ENCODE assay signal across 16 mouse cellular contexts in genomic region chrX:58015336-58015945, GRCm38 (mm10). TPM values are rescaled to one million over a fixed set of nuclear protein-coding genes. Genes with fewer than 3 reads are reported as not detected.
DNase-seq lines count a peak whose midpoint lies in the region; ATAC-seq and TF ChIP-seq lines count a peak whose summit lies in the region.
"Had no signal": no experiment of that assay in that cellular context is flagged by ENCODE, and none has a peak within 500 bp of the region (broad histone marks: within the 10 kb centered on the region; RNA-seq: fewer than 3 reads in every experiment).

No protein-coding gene starts in this region.

- no peaks in the 10 kb centered on the region for H3K36me3 ChIP-seq in forebrain, embryonic 10.5 days (replicated peaks)
- H3K36me3 ChIP-seq in forebrain, embryonic 16.5 days (ENCODE audit: control insufficient read depth, insufficient read depth) = no peaks in the 10 kb centered on the region
- no peaks in the 10 kb centered on the region for H3K36me3 ChIP-seq in embryonic facial prominence, embryonic 10.5 days (replicated peaks)
- H3K36me3 ChIP-seq in hindbrain, embryonic 16.5 days (ENCODE audit: control insufficient read depth, insufficient read depth, low read length) = no peaks in the 10 kb centered on the region
- no peaks in the 10 kb centered on the region for H3K36me3 ChIP-seq in midbrain, postnatal 0 days (ENCODE audit: insufficient read depth, low read length)
- no peaks in the 10 kb centered on the region for H3K36me3 ChIP-seq in kidney, adult 2 months (ENCODE audit: control insufficient read depth, insufficient read depth, low read length)
- H3K36me3 ChIP-seq: kidney, embryonic 15.5 days had no signal

- H3K4me2 ChIP-seq in forebrain, embryonic 16.5 days (ENCODE audit: low read length) = no peak overlapping the region; the same call in 1 of the 2 replicates
- H3K4me2 ChIP-seq in hindbrain, embryonic 16.5 days (ENCODE audit: low read length) = peak overlapping the region; percentile 35
- peak overlapping the region; percentile 20; the same call in 1 of the 2 replicates for H3K4me2 ChIP-seq in midbrain, postnatal 0 days (ENCODE audit: low read depth, low read length, poor library complexity, severe bottlenecking)
- H3K4me2 ChIP-seq: kidney, embryonic 15.5 days had no signal

- H3K9me3 ChIP-seq in forebrain, embryonic 10.5 days = no peaks in the 10 kb centered on the region
- H3K9me3 ChIP-seq in forebrain, embryonic 16.5 days (ENCODE audit: control insufficient read depth, low read length) = no peaks in the 10 kb centered on the region
- no peaks in the 10 kb centered on the region for H3K9me3 ChIP-seq in embryonic facial prominence, embryonic 10.5 days
- no peaks in the 10 kb centered on the region for H3K9me3 ChIP-seq in hindbrain, embryonic 16.5 days (ENCODE audit: control insufficient read depth, low read length)
- no peaks in the 10 kb centered on the region for H3K9me3 ChIP-seq in midbrain, postnatal 0 days (ENCODE audit: low read length)
- H3K9me3 ChIP-seq: kidney, embryonic 15.5 days had no signal

- DNase-seq in forebrain, embryonic 10.5 days (ENCODE audit: extremely low spot score, low spot score) = peak; percentile 31
- DNase-seq in embryonic facial prominence, embryonic 10.5 days (ENCODE audit: low spot score) = peak; percentile 42
- DNase-seq in midbrain, postnatal 0 days (ENCODE audit: low spot score) = no peak
- no peak for DNase-seq in kidney, adult 2 months
- no peak for DNase-seq in gastrocnemius, postnatal 25 days
- no peak for DNase-seq in layer of hippocampus, adult 8-10 months (ENCODE audit: low spot score in 2 of 2)
- DNase-seq: adrenal gland, postnatal 14 days; cerebellum, adult 9-10 months; heart, adult 11 months had no signal

- no peak for ATAC-seq in forebrain, embryonic 16.5 days
- ATAC-seq in hindbrain, embryonic 16.5 days = no peak
- no peak for ATAC-seq in midbrain, postnatal 0 days (ENCODE audit: low FRiP score)
- ATAC-seq: lung, postnatal 0 days had no signal

- peak overlapping the region; percentile 28 for H3K4me3 ChIP-seq in forebrain, embryonic 10.5 days
- H3K4me3 ChIP-seq in forebrain, embryonic 16.5 days (replicated peaks; ENCODE audit: low read length) = no peak overlapping the region
- H3K4me3 ChIP-seq in embryonic facial prominence, embryonic 10.5 days = no peak overlapping the region
- peak overlapping the region; percentile 6; the same call in 1 of the 2 replicates for H3K4me3 ChIP-seq in hindbrain, embryonic 16.5 days (ENCODE audit: low read length)
- H3K4me3 ChIP-seq in midbrain, postnatal 0 days (ENCODE audit: low read depth, low read length) = no peak overlapping the region
- no peak overlapping the region for H3K4me3 ChIP-seq in kidney, adult 2 months (ENCODE audit: insufficient read depth, low read depth, low read length)
- H3K4me3 ChIP-seq: erythroblast, embryonic 14.5 days; kidney, embryonic 15.5 days; myocyte had no signal

- WGBS in forebrain, embryonic 10.5 days = 27% methylated on average over 29 of the region's 29 CpGs
- WGBS in forebrain, embryonic 16.5 days = 25% methylated on average over 29 of the region's 29 CpGs
- 20% methylated on average over 29 of the region's 29 CpGs for WGBS in embryonic facial prominence, embryonic 10.5 days
- WGBS in hindbrain, embryonic 16.5 days = 16% methylated on average over 29 of the region's 29 CpGs
- WGBS in midbrain, postnatal 0 days = 26% methylated on average over 29 of the region's 29 CpGs
- WGBS in kidney, adult 2 months = 2% methylated on average over 29 of the region's 29 CpGs

- TF ChIP-seq POLR2A in kidney, adult 2 months (IDR thresholded peaks at IDR 0.05; ENCODE audit: low read depth, low read length) = no peak

- H3K27me3 ChIP-seq in forebrain, embryonic 10.5 days (ENCODE audit: poor library complexity, severe bottlenecking) = peaks cover 72% of the 10 kb centered on the region
- H3K27me3 ChIP-seq in forebrain, embryonic 16.5 days (replicated peaks; ENCODE audit: control insufficient read depth, insufficient read depth, low read length) = peaks cover 9% of the 10 kb centered on the region; the same call in 1 of the 2 replicates
- H3K27me3 ChIP-seq in embryonic facial prominence, embryonic 10.5 days (replicated peaks; ENCODE audit: low read depth, poor library complexity, severe bottlenecking) = peaks cover 82% of the 10 kb centered on the region
- peaks cover 5% of the 10 kb centered on the region; the same call in 1 of the 2 replicates for H3K27me3 ChIP-seq in hindbrain, embryonic 16.5 days (replicated peaks; ENCODE audit: control insufficient read depth, insufficient read depth, low read length)
- 0 out of 2 replicates have a peak, but pooled peaks cover 4% of the 10 kb centered on the region for H3K27me3 ChIP-seq in midbrain, postnatal 0 days (ENCODE audit: insufficient read depth, low read length)
- H3K27me3 ChIP-seq in kidney, adult 2 months (replicated peaks; ENCODE audit: control insufficient read depth, insufficient read depth, low read length) = no peaks in the 10 kb centered on the region; the same call in 1 of the 2 replicates

- peak overlapping the region; percentile 63; the same call in 1 of the 2 replicates for H3K27ac ChIP-seq in forebrain, embryonic 10.5 days
- H3K27ac ChIP-seq in forebrain, embryonic 16.5 days (ENCODE audit: low read length) = no peak overlapping the region
- no peak overlapping the region for H3K27ac ChIP-seq in embryonic facial prominence, embryonic 10.5 days (replicated peaks)
- no peak overlapping the region for H3K27ac ChIP-seq in hindbrain, embryonic 16.5 days (ENCODE audit: low read depth, low read length)
- no peak overlapping the region for H3K27ac ChIP-seq in midbrain, postnatal 0 days (ENCODE audit: low read depth, low read length)
- no peak overlapping the region for H3K27ac ChIP-seq in kidney, adult 2 months (ENCODE audit: insufficient read depth, low read depth, low read length)
- H3K27ac ChIP-seq: kidney, embryonic 15.5 days had no signal

- H3K9ac ChIP-seq in forebrain, embryonic 16.5 days (replicated peaks; ENCODE audit: low read depth, low read length) = no peak overlapping the region
- no peak overlapping the region for H3K9ac ChIP-seq in hindbrain, embryonic 16.5 days (ENCODE audit: low read depth, low read length)
- no peak overlapping the region for H3K9ac ChIP-seq in midbrain, postnatal 0 days (replicated peaks; ENCODE audit: low read length, poor library complexity, severe bottlenecking)
- H3K9ac ChIP-seq: kidney, embryonic 15.5 days had no signal

- TF ChIP-seq CTCF in midbrain, postnatal 0 days (IDR thresholded peaks at IDR 0.05) = no peak
- TF ChIP-seq CTCF in kidney, adult 2 months (conservative IDR thresholded peaks at IDR 0.05; ENCODE audit: insufficient read depth, insufficient read length, low read depth, low read length) = no peak

- peaks cover 49% of the 10 kb centered on the region for H3K4me1 ChIP-seq in forebrain, embryonic 10.5 days
- H3K4me1 ChIP-seq in forebrain, embryonic 16.5 days (replicated peaks; ENCODE audit: control insufficient read depth, insufficient read depth, low read length) = 0 out of 2 replicates have a peak, but pooled peaks cover 3% of the 10 kb centered on the region
- H3K4me1 ChIP-seq in embryonic facial prominence, embryonic 10.5 days = no peaks in the 10 kb centered on the region
- no peaks in the 10 kb centered on the region for H3K4me1 ChIP-seq in hindbrain, embryonic 16.5 days (ENCODE audit: control insufficient read depth, insufficient read depth, low read depth, low read length)
- H3K4me1 ChIP-seq in midbrain, postnatal 0 days (ENCODE audit: insufficient read depth, low read length) = no peaks in the 10 kb centered on the region
- H3K4me1 ChIP-seq in kidney, adult 2 months (ENCODE audit: control insufficient read depth, insufficient read depth, low read length) = no peaks in the 10 kb centered on the region

RNA-seq across cellular contexts. Expression of gene Zic3, which starts 7.1 kb away (rescaled TPM):
- polyA plus RNA-seq in forebrain, embryonic 10.5 days (2016; fragmentation: Nextera tagmentation; extraction: Ambion mirVana) = 20.3 and 29.0 TPM in 2 replicates
- 10.9 and 13.8 TPM in 2 replicates for polyA plus RNA-seq in forebrain, embryonic 16.5 days (2015; fragmentation: Nextera tagmentation; extraction: Ambion mirVana)
- 5.4 and 5.9 TPM in 2 replicates for polyA plus RNA-seq in embryonic facial prominence, embryonic 10.5 days (2016; fragmentation: Nextera tagmentation; extraction: Ambion mirVana)
- 15.8 and 20.5 TPM in 2 replicates for polyA plus RNA-seq in hindbrain, embryonic 16.5 days (2015; fragmentation: Nextera tagmentation; extraction: Ambion mirVana)
- 14.4 and 17.7 TPM in 2 replicates for total RNA-seq in midbrain, postnatal 0 days (2014; rRNA removed)
- 7.9 and 9.7 TPM in 2 replicates for polyA plus RNA-seq in midbrain, postnatal 0 days (2015; fragmentation: Nextera tagmentation; extraction: Ambion mirVana)
- not detected in 2 replicates for polyA plus RNA-seq in kidney, adult 2 months (2012; rRNA removed)
- total RNA-seq in gastrocnemius, postnatal 25 days (2021) = not detected
- total RNA-seq in layer of hippocampus, adult 8-10 months (2022) = 1 to 10 TPM; 1.5 to 2.0 (median 1.7) TPM
- total RNA-seq: adrenal gland, postnatal 14 days had no signal
- polyA plus RNA-seq: erythroblast, embryonic 14.5 days; kidney, embryonic 15.5 days; lung, postnatal 0 days; myocyte; urinary bladder, adult 2 months had no signal

Comparison
In these comparisons a context has a peak if more than half of its experiments do, and no peak if none do; other contexts are left out.
1. H3K4me3 ChIP-seq: peak in forebrain, embryonic 10.5 days (single experiment) and hindbrain, embryonic 16.5 days (single experiment); none in forebrain, embryonic 16.5 days (single experiment), embryonic facial prominence, embryonic 10.5 days (single experiment), midbrain, postnatal 0 days (single experiment) and kidney, adult 2 months (single experiment).
2. DNase-seq: peak in forebrain, embryonic 10.5 days (single experiment) and embryonic facial prominence, embryonic 10.5 days (single experiment); none in midbrain, postnatal 0 days (single experiment), kidney, adult 2 months (single experiment), gastrocnemius, postnatal 25 days (single experiment) and layer of hippocampus, adult 8-10 months (0 of 2).